Mouse (Mus musculus): ENCODE results near the gene Lin9.

DNA sequence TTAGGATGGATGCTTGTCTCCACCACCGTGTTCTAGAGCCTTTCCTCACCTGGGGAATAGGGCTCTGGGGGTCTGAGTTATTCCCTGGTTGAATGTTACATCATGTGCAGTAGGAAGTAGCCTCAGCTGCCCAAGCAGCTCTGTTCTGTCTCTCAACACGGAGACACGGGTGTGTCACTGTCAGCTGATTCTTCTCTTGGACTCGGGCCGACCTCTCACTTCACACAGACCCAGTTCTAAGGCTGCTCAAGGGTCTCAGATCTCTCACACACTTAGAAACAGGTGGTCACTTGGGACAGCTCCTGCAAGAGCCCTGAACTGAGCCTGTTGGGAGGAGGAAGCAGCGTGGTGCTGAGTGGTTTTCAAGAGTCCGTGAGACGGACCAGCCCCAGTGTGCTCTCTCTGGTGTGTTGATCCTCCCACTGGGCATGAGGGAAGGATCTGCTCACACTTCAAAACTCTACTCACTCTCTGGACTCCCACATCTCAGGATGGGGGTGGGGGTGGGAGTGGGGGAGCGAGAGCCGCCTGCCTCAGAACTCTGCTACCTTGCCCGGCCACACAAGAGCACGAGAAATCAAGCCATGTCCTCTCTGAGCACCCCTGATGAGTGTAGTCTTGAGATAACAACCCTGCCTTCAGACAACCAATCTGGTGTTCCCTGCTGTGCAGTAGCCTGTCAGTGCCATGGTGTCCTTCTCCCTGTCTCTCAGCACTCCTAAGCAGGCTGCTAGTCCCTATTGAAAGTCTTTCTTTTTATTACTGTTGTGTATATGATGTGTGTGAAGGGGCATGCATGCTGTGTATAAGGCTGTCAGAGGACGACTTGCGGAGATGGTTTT lies 68.2 kb downstream of the Lin9 start:
- TF ChIP-seq CTCF (IDR thresholded peaks at IDR 0.05) = no peak
- no peak for TF ChIP-seq EP300 (IDR thresholded peaks at IDR 0.05)

All from lung, postnatal 0 days (tissue).